Mouse (Mus musculus) layer of hippocampus, adult 8-10 months (tissue): ENCODE measurements around the gene Fads1. TPM values are rescaled to one million over a fixed set of nuclear protein-coding genes. Genes with fewer than 3 reads are reported as not detected.
A peak's percentile ranks its signal among the peaks of the same experiment; 100 is the strongest.

Source experiments
- DNase-seq, 2 experiments: peaks; one replicate each; pipeline ENCODE4 v3.0.0; 2022; ENCODE audit warnings: low spot score in 2 of 2
- total RNA-seq, 4 experiments: library from RNA; stranded (reverse); gene quantifications; 2 replicates each; pipeline ENCODE4 v1.2.4; 2022

The Fads1 gene
- total RNA-seq, 4 experiments from 2014 or later: 188 to 213 (median 199) TPM

DNA sequence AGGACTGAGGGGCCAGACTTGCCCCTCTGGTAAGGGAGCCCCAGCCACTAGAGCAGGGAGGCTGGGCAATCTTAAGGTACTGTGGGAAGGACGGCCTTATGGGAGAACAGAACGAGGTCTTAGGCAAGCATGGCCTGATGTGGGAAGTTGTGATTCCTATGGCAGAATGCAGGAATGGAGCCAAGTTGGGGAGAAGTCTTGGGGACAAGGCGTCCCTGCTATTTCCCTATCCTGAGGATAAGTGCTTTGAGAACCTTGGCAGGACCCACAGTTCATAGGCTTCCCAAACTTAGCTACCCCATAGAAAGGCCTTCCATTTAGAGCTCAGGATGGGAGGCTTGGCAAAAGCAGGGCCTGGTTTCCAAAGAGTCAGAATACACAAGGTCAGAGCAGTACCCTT is 26.2 kb downstream of the Fads1 start:
- DNase-seq: no peak

DNA sequence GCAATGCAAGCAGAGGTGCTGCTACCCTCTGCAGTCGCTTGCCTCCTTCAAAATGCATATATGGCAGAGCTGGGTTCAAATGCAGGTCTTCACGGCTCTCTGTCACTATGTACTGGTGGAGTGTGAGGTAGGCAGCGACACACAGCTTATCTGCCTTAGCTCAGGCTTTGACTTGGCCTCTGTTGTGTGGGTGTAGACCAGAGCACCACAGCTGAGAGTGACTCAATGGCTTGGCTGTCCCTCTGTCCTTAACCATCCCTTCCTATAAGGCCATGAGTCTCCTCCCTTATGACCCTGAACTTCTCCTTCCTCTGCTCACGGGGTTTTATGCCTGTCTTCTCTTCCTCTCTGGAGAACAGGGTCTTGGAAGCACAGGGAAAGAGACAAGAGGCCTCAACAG is 28.2 kb downstream of the Fads1 start:
- no peak for DNase-seq

DNA sequence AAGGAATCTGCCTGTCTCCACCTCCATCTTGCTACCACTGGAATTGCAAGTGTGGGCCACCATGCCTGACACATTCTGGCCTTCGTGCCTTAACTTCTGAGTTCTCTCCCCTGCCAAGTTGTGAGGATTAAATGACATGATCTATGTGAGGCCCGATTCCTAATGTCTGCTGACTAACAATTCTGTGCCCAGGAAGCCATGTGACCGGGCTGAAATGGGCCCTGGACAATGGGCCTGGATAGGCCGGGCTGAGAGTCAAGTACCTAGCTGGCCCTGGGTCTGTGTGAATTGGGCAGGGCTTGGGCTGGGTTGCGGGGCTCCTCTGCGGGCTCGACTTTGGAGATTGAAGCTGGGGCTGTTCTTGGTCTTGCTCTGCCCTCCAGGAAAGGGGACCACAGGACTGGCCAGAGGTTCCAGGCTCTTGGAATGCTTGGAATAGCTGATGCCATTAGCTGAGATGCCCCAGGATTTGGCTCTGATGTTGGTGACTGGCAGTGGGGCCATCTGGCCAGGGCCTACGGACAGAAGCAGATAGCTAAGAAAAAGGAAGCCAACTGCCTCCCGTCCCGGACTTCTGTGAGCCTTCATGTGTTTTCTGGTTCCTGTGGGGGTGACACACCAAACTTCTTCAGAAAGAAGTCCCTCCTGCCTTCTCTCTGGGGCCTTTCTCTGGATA is 31.2 kb downstream of the Fads1 start:
- no peak for DNase-seq

DNA sequence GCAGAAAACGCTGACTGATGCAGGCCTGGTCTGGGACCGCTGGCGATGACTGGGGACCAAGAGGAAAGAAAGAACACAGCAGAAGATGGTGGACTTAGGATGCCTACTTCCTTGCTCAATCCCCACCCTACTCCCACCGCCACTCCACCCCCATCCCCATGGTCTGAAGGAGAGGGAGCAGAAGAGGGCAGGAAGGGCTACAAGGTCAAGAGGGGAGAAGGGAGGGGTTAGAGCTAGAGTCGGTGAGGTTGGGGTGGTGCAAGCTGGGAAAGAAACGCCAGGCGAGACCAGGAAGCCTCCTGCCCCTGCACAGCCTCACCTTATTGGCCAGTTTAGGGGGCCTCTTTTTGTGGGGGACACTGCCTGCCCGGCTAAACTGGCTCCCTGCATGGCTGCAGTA is 33.4 kb downstream of the Fads1 start:
- DNase-seq: no peak

DNA sequence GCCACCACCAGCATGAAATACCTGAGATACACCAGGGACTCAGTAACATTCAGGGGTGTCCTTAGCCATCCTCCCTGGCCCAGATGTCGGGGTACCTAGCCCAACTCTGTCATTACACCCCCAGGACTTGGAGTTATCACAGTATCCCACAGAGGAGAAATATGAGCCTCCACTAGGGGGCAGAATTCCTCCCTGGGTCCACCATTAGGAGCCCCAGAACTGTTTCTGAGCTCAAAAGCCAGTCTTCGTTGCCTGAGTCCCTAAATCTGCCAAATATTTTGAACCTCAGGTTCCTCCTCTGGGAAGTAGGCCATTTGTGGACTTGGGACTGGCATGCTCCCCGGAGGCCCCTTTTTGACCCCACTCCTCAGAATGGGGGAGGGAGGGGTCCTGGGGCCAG is 36.4 kb downstream of the Fads1 start:
- peak in 1 of 2 experiments; percentile 61 for DNase-seq

DNA sequence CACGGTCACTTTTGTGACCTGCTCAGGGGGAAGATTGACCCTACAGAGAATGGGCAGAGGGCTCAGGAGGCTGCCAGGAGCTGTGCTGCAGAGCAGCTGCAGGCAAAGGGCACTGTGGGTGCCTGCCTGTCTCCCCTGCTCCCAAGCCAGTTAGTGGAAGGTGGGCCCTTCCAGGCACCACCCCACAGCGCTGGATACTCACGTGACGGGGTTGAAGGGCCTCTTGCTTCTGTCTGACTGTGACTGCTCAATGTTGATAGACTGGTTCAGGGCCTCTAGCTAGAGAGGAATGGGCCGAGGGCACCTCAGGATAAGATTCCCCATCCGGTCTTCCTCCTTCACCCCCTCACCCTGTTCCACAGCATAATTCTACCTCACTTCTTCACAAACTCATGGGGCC is 36.9 kb downstream of the Fads1 start:
- DNase-seq: no peak

DNA sequence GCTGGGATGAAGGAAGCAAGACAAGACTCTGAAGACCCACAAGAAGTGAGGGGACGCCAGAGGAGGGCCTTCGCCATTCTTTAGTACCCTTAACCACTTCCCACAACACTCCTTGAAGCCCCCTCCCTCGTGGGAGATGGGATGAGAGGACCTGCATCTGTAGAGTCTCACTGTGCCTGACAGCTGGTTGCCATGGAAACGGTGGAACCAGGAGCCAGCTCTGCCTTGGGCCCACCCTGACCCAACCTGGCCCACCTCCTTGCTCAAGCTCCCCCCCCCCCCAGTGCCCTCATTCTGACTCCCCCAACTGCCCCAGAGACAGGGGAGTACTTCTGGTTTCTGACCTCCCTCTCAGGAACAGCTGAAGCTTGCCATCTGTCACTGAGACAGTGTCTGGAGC is 38.9 kb downstream of the Fads1 start:
- no peak for DNase-seq

DNA sequence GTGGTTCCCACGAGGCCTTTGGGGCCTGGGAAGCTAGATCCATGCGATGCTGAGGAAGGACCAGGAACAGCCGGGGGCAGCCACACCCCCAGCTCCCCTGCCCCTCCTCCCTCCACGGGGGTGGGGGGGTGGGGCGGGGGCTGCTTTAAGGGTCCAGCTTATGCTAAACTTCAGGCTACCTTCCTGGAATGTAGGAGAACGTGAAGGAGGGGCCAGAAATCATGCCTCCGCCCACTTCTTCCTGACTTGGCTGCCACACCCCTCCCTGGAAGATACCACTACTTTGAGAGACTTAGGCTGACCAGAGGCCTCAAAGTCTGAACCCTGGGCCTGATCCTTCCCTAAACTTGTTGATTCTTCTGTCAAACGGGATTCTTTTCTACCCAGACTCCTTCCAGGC is 40.0 kb downstream of the Fads1 start:
- DNase-seq: no peak

DNA sequence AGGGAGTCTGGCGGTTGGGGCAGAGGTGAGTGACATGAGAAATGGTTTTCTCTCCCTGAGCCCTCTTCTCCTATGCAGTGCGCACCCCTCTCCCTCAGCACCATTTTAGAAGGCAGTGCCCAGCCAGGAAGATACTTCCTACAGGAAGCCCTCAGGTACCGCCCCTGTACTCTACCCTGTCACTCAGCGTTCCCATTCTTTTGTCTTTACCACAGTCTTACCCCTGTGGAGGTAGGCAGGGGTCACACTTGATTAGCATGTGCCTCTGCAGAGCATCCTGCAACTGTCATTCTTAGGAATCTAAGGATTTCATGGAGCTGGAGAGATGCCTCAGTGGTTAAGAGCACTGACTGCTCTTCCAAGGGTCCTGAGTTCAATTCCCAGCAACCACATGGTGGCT is 40.9 kb downstream of the Fads1 start:
- DNase-seq: no peak

DNA sequence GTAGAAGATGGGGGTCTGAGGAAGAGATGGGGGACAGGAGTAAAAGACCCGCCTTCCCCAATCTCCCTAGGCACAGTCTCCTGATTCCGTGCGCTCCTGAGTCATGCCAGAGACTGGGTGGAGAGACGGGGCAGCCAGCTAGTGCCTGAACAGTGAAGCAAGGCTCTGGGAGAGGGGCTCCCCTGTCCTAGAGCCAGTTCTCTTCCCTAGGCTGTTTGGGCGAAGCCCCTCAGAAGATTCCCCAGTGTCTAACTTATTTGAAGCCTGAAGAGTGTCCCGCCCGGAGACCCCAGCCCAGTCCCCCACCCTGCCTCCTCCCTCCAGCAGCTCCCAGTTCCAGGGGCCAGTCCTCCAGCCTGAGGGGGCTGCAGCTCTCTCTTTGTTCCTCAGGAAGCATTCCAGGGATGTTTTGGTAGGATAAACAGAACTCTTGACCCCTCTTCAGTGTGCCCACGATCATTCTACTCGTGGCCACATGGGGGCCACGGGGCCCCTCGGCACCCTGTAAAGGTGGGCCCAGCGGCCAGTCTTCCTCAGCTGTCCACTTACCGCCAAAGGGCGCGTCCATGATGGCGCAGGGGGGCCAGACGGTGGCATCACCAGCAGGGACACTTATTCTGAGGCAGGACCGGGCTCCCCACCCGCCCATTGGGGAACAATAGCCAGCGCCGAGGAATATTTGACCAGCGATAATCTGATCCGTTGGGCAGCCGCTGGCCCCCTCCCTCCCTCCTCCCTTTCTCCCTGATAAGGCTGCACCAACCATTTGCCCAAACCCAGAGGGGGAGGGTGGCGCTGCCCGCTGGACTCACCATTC is 42.2 kb downstream of the Fads1 start:
- DNase-seq: no peak

DNA sequence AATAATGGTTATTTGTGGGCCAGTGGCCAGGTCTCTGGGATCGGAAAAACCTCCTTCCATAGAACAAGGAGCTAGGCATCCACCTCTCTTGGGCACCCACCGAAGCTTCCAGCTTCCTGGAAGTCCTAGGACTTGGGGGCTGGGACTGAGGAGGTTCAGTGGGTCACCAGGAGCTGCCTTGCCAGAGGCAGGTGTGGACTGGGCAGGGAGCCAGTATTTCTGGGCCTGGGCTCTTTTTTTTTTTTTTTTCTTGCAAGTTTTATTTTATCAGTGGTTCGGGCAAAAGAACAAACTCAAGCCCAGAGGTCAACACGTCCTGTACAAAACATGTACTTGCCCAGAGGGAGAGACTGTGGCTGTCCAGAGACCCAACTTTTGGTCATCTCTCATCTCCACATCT is 43.1 kb downstream of the Fads1 start:
- no peak for DNase-seq

DNA sequence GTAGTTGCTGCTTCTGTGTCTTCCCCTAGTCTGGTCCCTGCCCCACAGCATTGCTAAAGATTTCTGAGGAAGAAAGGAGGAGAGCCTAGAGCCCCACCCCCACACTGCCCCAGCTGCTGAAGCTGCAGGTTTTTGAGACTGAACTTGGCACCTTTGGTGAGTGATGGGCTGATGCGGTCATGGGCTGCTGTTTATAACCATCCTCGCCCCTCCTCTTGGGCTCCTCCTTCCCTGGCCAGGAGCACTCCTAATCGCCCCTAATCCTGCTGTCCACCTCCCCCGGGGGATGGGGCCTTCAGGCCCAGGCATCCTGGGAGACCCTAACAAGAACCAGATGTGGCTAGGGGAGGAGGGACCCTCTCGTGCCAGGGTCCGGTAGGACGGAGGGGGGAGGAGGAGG is 48.3 kb downstream of the Fads1 start:
- DNase-seq: no peak

DNA sequence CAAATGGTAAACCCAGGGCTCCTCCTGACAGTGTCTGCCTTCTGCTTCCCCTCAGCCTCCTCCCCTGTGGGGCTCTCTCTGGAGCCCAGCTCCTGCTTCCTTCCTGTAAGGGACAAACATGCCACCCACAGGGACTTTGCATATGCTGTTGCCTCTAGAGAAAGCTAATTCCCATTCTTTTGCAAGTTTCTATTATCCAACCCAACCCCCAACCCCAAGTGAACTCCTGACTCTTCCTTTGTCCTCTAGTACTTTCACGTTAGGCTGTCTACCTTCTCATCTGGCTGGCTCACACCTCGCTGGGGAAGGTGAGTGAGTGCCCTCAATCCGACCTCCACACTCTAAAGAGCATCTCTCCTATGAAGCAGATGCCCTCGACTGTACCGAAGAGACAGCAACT is 49.2 kb downstream of the Fads1 start:
- DNase-seq: no peak

DNA sequence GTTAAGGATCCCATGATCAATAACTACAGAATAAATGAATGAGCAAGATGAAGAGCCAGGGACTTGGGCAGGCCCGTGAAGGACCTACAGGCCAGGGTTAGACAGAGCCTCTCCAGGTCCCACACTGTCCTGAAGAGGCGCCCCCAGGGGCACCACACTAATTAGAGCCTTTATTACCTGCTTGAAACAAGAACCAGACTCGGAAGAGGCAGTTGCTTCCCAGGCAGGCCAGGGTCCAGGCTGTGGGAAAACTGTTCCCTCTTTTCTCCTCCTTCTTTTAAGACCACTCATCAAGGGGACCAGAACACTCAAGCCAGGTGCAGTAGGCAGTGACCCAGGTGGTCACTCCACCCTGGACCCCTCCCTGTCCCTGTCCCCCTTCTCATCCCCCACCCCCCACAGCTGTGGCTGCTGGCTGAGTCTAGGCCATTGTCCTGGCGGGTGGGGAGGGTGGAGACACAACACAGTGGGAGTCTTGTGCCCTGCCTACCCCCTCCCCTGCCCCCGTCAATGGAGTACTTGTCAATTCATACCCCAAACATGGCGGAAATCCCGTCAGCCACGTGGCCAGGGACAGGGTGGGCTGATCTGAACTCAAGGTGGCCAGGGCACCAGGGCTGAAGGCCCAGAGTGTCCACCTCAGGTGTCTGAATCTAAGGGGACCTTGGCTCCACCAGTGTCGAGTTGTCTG is 49.8 kb downstream of the Fads1 start:
- peak; percentile 42 to 66 for DNase-seq

DNA sequence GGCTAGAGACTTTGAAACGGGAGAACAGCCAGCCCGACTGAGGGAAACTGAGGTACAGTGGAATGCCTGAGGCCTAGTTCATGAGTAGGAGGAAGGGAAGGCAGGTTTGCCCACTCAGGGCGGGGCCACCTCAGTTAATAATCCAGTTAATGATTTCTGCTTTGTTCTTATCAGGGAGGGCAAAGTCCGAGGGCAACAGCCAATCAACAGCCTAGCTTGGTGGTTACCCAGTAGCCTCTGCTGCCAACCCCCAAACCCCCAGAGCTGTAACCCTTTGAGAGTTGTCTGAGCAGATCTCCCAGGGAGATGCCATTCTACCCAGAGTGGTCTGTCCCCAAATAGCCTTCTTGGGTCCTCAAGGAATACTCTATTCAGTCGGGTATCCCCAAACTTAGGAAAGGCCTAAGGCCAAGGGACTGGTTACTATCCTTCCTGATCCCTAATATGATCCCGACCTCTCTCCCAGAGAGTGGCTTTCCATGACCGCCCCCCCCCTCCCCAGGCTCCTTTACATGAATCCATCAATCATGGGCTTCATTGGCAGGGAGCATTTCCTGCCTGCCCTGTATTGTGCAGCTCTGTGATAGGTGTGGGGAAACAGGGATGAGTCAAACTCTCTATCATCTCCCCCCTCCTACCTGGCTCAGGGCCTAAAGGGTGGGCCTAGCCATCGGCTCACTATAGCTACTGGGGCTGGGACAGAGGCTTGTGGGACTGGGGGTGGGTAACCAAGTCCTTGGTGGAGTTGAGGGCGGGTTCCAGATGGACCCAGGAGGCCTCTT is 53.3 kb downstream of the Fads1 start:
- no peak for DNase-seq

DNA sequence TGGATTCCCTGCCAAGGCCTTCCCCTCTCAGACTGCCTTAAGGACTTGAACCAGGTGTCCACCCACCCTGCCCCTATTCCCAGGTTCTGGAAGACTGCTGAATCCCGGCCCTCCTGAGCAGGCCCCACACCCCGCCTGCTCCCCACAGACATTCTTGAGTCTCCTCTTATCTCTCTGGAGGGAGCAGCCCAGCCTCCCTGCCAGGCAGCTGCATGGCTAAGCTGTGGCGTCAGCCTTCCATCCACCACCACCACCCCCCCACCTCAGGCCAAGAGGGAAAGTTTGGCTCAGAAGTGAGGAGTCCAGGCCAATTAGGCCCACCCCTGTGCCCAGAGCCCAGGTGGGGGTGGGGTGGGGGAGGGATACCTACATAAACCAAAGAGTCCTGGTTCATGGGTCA is 55.8 kb downstream of the Fads1 start:
- no peak for DNase-seq

DNA sequence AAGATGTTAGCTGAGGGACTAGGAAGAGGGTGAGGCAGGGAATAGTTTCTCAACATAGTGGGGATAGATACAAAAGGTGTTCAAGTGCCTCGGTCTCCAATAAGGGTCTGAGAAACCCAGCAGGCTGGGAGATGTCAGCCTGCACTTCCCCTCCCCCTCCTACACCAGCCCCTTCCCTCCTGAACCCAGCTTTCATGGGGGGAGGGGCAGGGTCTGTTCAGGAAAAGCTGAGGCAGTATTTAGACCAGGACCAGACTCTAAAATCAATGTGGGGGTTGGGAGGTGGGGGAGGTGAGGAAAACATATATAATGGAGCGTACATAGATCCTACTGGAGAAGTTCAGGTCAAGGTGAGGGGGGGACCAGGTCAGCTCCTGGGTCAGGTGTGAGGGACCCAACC is 56.7 kb downstream of the Fads1 start:
- no peak for DNase-seq

DNA sequence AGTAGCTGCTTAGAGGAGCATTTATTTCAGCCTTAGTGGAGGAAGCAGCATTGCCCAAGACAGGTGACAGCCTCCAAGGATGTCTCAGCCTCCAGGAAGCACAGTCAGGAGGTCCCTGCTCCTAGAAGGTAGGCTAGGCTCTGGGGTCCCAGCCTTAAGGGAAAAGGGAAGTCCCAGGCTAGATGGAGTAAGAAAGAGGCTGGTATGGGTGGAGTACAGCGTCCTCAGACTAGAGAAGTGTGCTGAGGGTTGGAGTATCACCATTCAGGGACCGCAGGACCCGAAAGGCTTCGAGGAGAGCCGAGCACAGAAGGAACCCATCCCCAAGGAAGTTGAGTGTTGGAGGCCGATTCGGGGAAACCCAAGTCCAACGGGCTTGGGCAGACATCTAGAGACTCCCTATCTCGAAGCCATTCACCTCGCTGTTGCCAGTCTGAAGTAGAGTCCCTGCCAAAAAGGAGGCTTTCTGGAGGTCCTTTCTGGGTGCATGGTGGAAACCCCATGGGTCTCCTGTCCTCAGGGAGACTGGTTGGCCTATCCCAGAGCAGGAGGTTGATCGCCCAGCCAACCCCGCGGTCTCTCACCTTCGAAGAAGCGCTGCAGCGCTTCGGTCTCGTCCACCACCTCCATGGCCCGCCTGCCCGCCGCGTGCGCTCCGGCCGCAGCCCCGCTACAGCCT is 57.4 kb downstream of the Fads1 start:
- no peak for DNase-seq

DNA sequence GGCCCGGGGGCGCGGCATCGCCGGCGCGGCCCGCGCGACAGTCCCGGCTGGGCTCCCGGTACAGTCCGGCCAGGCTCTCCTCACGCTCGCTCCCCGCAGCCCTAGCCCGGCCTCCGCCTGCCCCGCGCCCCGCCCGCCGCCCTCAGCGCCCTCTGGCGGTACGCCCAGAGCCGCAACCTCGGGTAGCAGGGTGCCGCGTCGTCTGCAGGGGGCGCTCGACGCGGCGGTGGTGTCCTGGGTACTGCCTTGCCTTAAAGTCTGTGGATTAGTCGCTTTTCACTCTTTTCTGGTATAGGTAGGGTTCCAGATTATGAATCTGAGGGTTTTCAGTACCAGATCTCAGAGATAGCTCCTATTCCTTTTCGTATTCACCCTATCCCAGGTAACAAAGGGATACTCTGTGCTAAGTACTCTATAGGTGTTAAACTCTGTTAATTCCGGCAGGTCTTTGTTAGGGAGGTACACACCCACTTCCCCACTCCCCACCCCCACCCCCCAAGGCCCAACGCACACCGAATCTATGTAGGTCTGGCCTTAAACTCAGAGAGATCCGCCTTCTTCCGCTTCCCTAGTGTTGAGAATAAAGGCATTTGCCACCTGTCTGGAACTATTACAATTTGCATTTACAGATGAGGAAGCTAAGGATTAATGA is 58.1 kb downstream of the Fads1 start, which contains the start of gene Myrf:
TSS of gene Myrf (minus strand) at position 95 of the 652 bp plus-strand sequence.
- DNase-seq: peak in 1 of 2 experiments; percentile 68

DNA sequence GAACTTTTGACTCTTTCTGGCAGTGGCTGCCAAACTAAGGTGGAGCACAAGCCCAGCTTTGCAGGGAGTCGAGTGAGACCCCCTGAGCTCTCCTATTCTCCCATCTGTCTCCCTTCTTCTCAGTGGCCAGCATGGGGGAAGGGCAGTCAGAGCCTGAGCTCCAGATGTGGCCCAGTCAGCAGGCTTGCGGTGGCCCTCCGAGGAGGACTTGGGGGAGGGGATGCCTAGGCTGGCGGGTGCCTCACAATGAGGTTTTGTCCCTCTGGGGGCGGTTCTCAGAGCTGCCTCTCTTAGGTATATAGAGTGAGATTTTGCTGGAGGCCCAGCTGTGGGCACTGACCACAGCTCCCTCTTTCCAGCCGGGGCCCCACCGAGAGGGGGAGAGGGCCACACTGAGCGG is 60.2 kb downstream of the Fads1 start:
- DNase-seq: peak; percentile 51 to 68
